Mouse (Mus musculus) left cerebral cortex, postnatal 4 days (tissue): ENCODE data around the gene Ncoa5. TPM values are rescaled to one million over a fixed set of nuclear protein-coding genes. Genes with fewer than 3 reads are reported as not detected.

ENCODE experiments used
- DNase-seq: peaks from one replicate; pipeline ENCODE4 v3.0.0-alpha.2; 2022
- intact Hi-C: fragments of 180-260 bp; cut with DNase I; formaldehyde crosslinking; loops from one replicate; pipeline ENCODE4 v1.15.1; 2025
- total RNA-seq, 2 experiments: library from RNA; stranded (reverse); gene quantifications; 2 replicates each; pipeline ENCODE4 v1.2.3; 2021

Gene Ncoa5
- total RNA-seq, 2 experiments from 2014 or later = 107 to 111 TPM

GRCm38 (mm10) chr2:164995976-164996375, 38.7 kb downstream of the Ncoa5 start:
- DNase-seq = no peak
- intact Hi-C loops = no loop called here

GRCm38 (mm10) chr2:164994659-164995428, 39.8 kb downstream of the Ncoa5 start:
- intact Hi-C loops = no loop called here
- no peak for DNase-seq

- no peak for DNase-seq
- intact Hi-C loops = no loop called here
These were observed 40.5 kb downstream of the Ncoa5 start for GRCm38 (mm10) chr2:164994156-164994555.

- intact Hi-C loops = no loop called here
These were observed 42.9 kb downstream of the Ncoa5 start for GRCm38 (mm10) chr2:164991808-164992207.

GRCm38 (mm10) chr2:164991111-164991510, 43.6 kb downstream of the Ncoa5 start:
- intact Hi-C loops = no loop called here
- DNase-seq = no peak

More at GRCm38 (mm10) chr2:164991808-164992207, 42.9 kb downstream of the Ncoa5 start:
- DNase-seq = no peak

GRCm38 (mm10) chr2:164988777-164989176, 45.9 kb downstream of the Ncoa5 start:
- intact Hi-C loops = no loop called here
- DNase-seq = no peak

- no peak for DNase-seq
- intact Hi-C loops = no loop called here
These were observed 48.2 kb downstream of the Ncoa5 start for GRCm38 (mm10) chr2:164986371-164987027.

GRCm38 (mm10) chr2:164985962-164986361, 48.7 kb downstream of the Ncoa5 start:
- DNase-seq = no peak
- intact Hi-C loops = no loop called here

GRCm38 (mm10) chr2:164979749-164980148, 54.9 kb downstream of the Ncoa5 start:
- intact Hi-C loops = no loop called here
- peak; percentile 35 for DNase-seq

- intact Hi-C loops = no loop called here
- DNase-seq = peak; percentile 70
These were observed 59.1 kb downstream of the Ncoa5 start for GRCm38 (mm10) chr2:164975611-164976010.

GRCm38 (mm10) chr2:164972646-164973045, 62.0 kb downstream of the Ncoa5 start:
- intact Hi-C loops = no loop called here
- no peak for DNase-seq

GRCm38 (mm10) chr2:164970631-164971196, 64.0 kb downstream of the Ncoa5 start:
- intact Hi-C loops = no loop called here
- DNase-seq = peak; percentile 76

GRCm38 (mm10) chr2:164969348-164969781, 65.3 kb downstream of the Ncoa5 start:
- no peak for DNase-seq
- intact Hi-C loops = no loop called here

GRCm38 (mm10) chr2:164968451-164968851, 66.2 kb downstream of the Ncoa5 start:
- intact Hi-C loops = no loop called here
- DNase-seq = peak; percentile 46

GRCm38 (mm10) chr2:164967761-164968440, 66.8 kb downstream of the Ncoa5 start:
- intact Hi-C loops = no loop called here

GRCm38 (mm10) chr2:164967193-164967592, 67.5 kb downstream of the Ncoa5 start:
- intact Hi-C loops = no loop called here
- DNase-seq = no peak

More at GRCm38 (mm10) chr2:164967761-164968440, 66.8 kb downstream of the Ncoa5 start:
- DNase-seq = peak; percentile 59

- DNase-seq = no peak
- intact Hi-C loops = no loop called here
These were observed 68.3 kb downstream of the Ncoa5 start for GRCm38 (mm10) chr2:164966381-164966780.

GRCm38 (mm10) chr2:164964981-164965380, 69.7 kb downstream of the Ncoa5 start:
- no peak for DNase-seq
- intact Hi-C loops = no loop called here

GRCm38 (mm10) chr2:164964242-164964894, 70.3 kb downstream of the Ncoa5 start:
- intact Hi-C loops = no loop called here
- DNase-seq = peak; percentile 67

- DNase-seq = no peak
- intact Hi-C loops = no loop called here
These were observed 72.5 kb downstream of the Ncoa5 start for GRCm38 (mm10) chr2:164962183-164962580.
